Mouse (Mus musculus) small intestine, adult 2 months (tissue): ENCODE results near the gene Rap1a. TPM values are rescaled to one million over a fixed set of nuclear protein-coding genes. Genes with fewer than 3 reads are reported as not detected.

Source experiments
- H3K27ac ChIP-seq: fragments of 200-500 bp; 2 replicates; pipeline ENCODE4 v1.5.1; 2012; ENCODE audit warnings: low read depth, low read length, control low read depth, inconsistent platforms; ENCODE audit not compliant: insufficient read depth
- H3K27me3 ChIP-seq: fragments of 200-500 bp; 2 replicates; pipeline ENCODE4 v1.6.1; 2012; ENCODE audit warnings: mild to moderate bottlenecking, moderate library complexity, low read length, inconsistent platforms; ENCODE audit not compliant: control insufficient read depth, insufficient read depth
- H3K36me3 ChIP-seq: fragments of 200-500 bp; 2 replicates; pipeline ENCODE4 v1.6.1; 2012; ENCODE audit warnings: mild to moderate bottlenecking, low read length, control low read depth, inconsistent platforms; ENCODE audit not compliant: control insufficient read depth, insufficient read depth
- H3K4me1 ChIP-seq: fragments of 200-500 bp; 2 replicates; pipeline ENCODE4 v1.6.1; 2012; ENCODE audit warnings: low read length, inconsistent platforms, mixed read lengths; ENCODE audit not compliant: control insufficient read depth, insufficient read depth, insufficient read length
- H3K4me3 ChIP-seq: fragments of 200-500 bp; 2 replicates; pipeline ENCODE4 v1.5.1; 2012; ENCODE audit warnings: low read depth, mild to moderate bottlenecking, control low read depth, inconsistent platforms, low read length, moderate library complexity
- CTCF ChIP-seq: fragments of 200-500 bp; IDR thresholded peaks from 2 replicates; pipeline ENCODE4 v1.5.1; 2012; ENCODE audit warnings: low read depth, mild to moderate bottlenecking, control low read depth, inconsistent platforms, low read length, moderate library complexity, mixed read lengths; ENCODE audit not compliant: insufficient replicate concordance, insufficient read length; ENCODE audit errors: extremely low read depth
- POLR2A ChIP-seq: fragments of 200-500 bp; IDR thresholded peaks from 2 replicates; pipeline ENCODE4 v1.6.1; 2012; ENCODE audit warnings: low read depth, mild to moderate bottlenecking, control low read depth, inconsistent platforms, low read length, moderate library complexity
- WGBS: fragments of 180-500 bp; shearing (Covaris S2); methylation state at CpG from one replicate; pipeline ENCODE4 v1.1.7; 2018; 5-methylcytosine and 5-hydroxymethylcytosine counted together
- polyA plus RNA-seq: library from polyadenylated mRNA; depleted of rRNA; stranded (reverse); fragments of >200 nt; gene quantifications from 2 replicates; pipeline ENCODE4 v1.2.3, GENCODE M21; 2012; rRNA removed

Rap1a gene
- 0.25 and 0.89 TPM in 2 replicates for polyA plus RNA-seq

DNA sequence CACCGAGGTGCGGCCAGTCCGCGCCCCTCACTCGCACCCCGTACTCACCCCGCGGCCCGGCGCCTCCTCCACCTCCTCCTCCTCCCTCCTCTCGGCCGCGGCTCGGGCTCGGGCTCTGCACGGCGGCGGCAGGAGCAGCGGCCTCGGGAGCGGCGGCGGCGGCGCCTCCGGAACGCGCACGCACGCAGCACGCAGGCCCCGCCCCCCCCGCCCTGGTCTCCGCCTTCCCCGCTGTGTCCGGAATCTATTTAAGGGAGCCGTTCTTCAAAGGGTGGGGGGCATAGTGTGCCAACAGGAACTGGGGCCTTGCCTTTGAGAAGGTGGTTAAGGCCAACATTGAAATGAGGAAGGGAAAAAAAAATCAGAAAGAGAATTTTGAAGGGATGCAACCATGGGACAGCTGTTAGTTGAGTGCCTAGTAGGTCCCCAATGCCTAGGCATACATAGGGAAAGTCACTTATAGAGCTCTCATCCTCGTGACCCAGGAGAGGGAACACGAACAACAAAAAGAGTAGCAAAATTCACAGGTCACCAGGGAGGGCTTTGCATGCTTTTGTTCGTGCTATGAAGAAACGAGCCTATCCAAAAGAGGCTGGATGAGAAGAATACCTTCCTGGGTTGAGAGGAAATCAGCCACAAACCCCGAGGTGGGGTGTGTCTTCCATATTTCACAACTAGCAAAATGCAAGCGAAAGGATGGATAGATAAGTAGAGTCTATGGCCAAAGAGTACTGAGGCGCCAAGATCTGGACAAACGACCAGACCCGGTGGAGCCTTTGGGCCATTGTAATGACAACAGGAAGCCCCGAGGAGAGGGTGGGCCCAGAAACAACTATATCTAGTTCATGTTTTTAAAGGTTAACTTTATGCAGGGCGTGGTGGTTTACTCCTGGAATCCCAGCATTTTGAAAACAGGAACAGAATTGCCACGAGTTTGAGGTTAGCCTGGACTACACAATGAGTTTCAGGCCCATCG, at the start of gene Rap1a:
Gene Rap1a (minus strand): TSS at position 146 of the 976 bp plus-strand sequence.
- Histone ChIP-seq H3K36me3 (no peaks in the 10 kb centered on the region), H3K27ac (peak within 1 kb of the TSS; percentile 91), H3K4me3 (peak within 1 kb of the TSS; percentile 100), H3K4me1 (peaks cover 15% of the 10 kb centered on the region), H3K27me3 (no peaks in the 10 kb centered on the region)
- 10% methylated on average over 48 of the region's 50 CpGs for WGBS
- TF ChIP-seq POLR2A (peak; percentile 62), CTCF (no peak)

DNA sequence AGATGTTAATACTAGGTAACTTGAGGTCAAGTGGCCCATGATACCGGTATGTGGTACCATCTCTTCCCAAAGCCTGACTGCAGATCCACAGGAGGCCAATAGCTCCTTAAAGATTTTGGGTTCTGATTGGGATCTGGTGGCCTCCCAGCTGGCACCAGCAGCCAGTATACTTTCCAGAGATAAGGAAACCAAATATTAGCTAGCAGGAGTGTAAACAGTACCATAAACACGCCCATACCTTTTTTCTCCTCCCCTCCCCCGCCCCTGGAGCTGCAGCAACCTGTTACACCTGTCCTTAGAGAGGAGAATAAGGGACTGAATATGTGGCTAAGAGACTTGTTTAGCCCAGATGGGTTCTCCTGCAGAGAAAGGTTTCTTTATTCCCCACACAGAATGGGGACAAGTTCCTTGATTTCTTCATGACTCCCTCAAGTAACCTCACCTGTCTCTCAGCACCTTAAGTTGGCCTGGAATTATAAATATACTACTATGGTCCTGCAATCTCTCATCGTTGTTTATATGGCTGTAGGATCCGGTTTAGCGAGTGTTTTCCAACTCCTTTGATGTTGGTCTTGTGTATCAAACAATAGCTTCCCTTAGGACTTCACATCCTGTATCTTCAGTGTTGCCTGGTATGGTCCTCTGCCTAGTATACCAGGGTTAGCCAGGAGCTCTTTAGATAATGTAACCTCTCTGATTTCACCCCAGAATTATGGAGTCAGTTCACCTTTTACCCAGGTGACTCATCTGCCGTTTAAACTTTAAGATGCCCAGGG, 45.3 kb upstream of the Rap1a start:
- Histone ChIP-seq H3K27ac (no peak overlapping the region), H3K36me3 (no peaks in the 10 kb centered on the region), H3K4me1 (no peaks in the 10 kb centered on the region), H3K27me3 (no peaks in the 10 kb centered on the region), H3K4me3 (no peak overlapping the region)
- 18% methylated on average over 7 of the region's 7 CpGs for WGBS
- no peak for TF ChIP-seq CTCF
- no peak for TF ChIP-seq POLR2A

- Histone ChIP-seq H3K4me3 (no peak overlapping the region), H3K36me3 (no peaks in the 10 kb centered on the region), H3K4me1 (no peaks in the 10 kb centered on the region), H3K27me3 (no peaks in the 10 kb centered on the region), H3K27ac (no peak overlapping the region)
- TF ChIP-seq CTCF (no peak), POLR2A (no peak)
- 90% methylated on average over 4 of the region's 4 CpGs for WGBS
These were observed 38.7 kb upstream of the Rap1a start for GRCm38 (mm10) chr3:105839836-105840235.

DNA sequence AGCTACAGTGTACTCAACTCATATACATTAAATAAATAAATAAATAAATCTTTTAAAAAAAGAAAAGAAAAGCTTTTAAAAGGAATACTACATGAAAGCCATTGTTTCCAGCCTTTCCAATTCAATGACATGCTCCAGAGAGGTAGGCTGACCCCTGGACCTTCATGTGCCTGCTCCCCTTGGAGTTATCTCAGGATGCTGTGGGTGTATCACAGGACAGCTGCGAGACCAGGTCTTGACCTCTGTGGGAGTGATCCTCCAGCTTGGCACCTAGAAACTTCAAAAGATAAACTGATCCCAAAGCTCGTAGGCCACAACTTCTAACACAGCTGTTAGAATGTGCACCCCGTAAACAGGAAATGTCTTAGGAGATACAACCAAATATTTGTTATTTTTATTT, 37.5 kb upstream of the Rap1a start:
- 78% methylated on average over 3 of the region's 3 CpGs for WGBS
- Histone ChIP-seq H3K4me3 (no peak overlapping the region), H3K27ac (no peak overlapping the region), H3K27me3 (no peaks in the 10 kb centered on the region), H3K36me3 (no peaks in the 10 kb centered on the region), H3K4me1 (no peaks in the 10 kb centered on the region)
- TF ChIP-seq POLR2A = no peak
- no peak for TF ChIP-seq CTCF

DNA sequence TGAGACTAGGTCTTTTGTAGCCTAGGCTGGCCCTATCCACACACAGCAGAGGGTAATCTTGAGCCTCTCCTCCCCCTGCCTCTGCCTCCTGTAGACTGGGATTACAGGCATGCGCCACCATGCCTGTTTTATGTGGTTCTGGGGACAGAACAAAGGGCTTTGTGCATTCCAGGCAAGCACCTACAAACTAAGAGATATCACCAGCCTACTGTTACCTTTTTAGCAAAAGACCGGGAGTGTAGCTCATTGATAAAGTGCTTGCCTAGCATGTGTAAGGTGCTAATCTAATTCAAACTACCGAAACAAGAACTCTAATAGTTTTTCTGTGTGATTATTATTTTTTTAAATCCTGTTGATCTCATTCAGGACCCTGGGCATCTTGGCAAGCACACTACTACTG, 35.7 kb upstream of the Rap1a start:
- H3K4me1 ChIP-seq = no peaks in the 10 kb centered on the region
- no peaks in the 10 kb centered on the region for H3K36me3 ChIP-seq
- no peak overlapping the region for H3K27ac ChIP-seq
- TF ChIP-seq CTCF (no peak), POLR2A (no peak)
- WGBS = 87% methylated on average over 3 of the region's 3 CpGs
- H3K27me3 ChIP-seq = no peaks in the 10 kb centered on the region
- no peak overlapping the region for H3K4me3 ChIP-seq

DNA sequence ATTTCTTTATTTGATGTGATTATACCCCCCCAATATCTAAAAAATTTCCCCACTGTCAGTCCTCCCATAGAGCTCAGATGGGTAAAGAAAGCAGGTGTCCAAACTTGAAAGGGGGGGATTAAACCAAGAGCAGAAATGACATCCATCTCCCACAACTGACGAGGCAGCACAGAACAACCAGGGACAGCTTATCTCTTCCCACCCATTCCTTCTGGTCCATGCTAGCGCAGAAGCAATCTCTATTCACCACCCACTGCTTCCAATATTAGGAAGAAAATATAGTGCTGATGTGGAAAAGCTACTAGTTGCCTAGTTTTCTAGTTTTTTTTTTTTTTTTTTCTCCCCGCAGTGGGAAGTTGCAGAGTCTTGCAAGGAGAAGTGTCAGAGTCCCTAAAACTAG, 34.7 kb upstream of the Rap1a start:
- 82% methylated on average over 3 of the region's 3 CpGs for WGBS
- Histone ChIP-seq H3K27me3 (no peaks in the 10 kb centered on the region), H3K4me3 (no peak overlapping the region), H3K36me3 (no peaks in the 10 kb centered on the region), H3K27ac (no peak overlapping the region), H3K4me1 (no peaks in the 10 kb centered on the region)
- TF ChIP-seq CTCF (no peak), POLR2A (no peak)

GRCm38 (mm10) chr3:105831584-105831983, 30.4 kb upstream of the Rap1a start:
- Histone ChIP-seq H3K36me3 (no peaks in the 10 kb centered on the region), H3K27me3 (no peaks in the 10 kb centered on the region), H3K27ac (no peak overlapping the region), H3K4me3 (no peak overlapping the region), H3K4me1 (no peaks in the 10 kb centered on the region)
- WGBS = 29% methylated on average over 3 of the region's 3 CpGs
- no peak for TF ChIP-seq POLR2A
- TF ChIP-seq CTCF = no peak
